Mouse (Mus musculus) embryonic facial prominence, embryonic 15.5 days (tissue): ENCODE results near the gene Atp8a2. TPM values are rescaled to one million over a fixed set of nuclear protein-coding genes. Genes with fewer than 3 reads are reported as not detected.
"Not testable (repeated sequence)": the region's sequence is repeated elsewhere in the genome, so short reads cannot be mapped to it uniquely, and the experiment has no call there.

Experiments
- ATAC-seq: fragments of 200-750 bp; cut with Nextera tagmentation; 2 replicates; pipeline ENCODE4 v1.8.0; 2017; ENCODE audit warnings: low read depth, moderate TSS enrichment; ENCODE audit not compliant: insufficient number of reproducible peaks, low FRiP score, low TSS enrichment
- H3K27ac ChIP-seq: fragments of 300-500 bp; sonication (generic); replicated peaks from 2 replicates; pipeline ENCODE4 v1.5.1; 2015; ENCODE audit warnings: mild to moderate bottlenecking, inconsistent platforms
- H3K27me3 ChIP-seq: fragments of 300-500 bp; sonication (generic); 2 replicates; pipeline ENCODE4 v1.6.1; 2015; ENCODE audit warnings: inconsistent platforms
- H3K36me3 ChIP-seq: fragments of 300-500 bp; sonication (generic); 2 replicates; pipeline ENCODE4 v1.6.1; 2015; ENCODE audit warnings: mild to moderate bottlenecking, inconsistent platforms
- H3K4me1 ChIP-seq: fragments of 300-500 bp; sonication (generic); 2 replicates; pipeline ENCODE4 v1.6.1; 2015; ENCODE audit warnings: inconsistent platforms
- H3K4me2 ChIP-seq: fragments of 300-500 bp; sonication (generic); replicated peaks from 2 replicates; pipeline ENCODE4 v1.6.1; 2015; ENCODE audit warnings: mild to moderate bottlenecking, inconsistent platforms
- H3K4me3 ChIP-seq: fragments of 300-500 bp; sonication (generic); replicated peaks from 2 replicates; pipeline ENCODE4 v1.5.1; 2015; ENCODE audit warnings: mild to moderate bottlenecking, inconsistent platforms
- H3K9ac ChIP-seq: fragments of 300-500 bp; sonication (generic); 2 replicates; pipeline ENCODE4 v1.6.1; 2015; ENCODE audit warnings: inconsistent platforms
- H3K9me3 ChIP-seq: fragments of 300-500 bp; sonication (generic); replicated peaks from 2 replicates; pipeline ENCODE4 v1.6.1; 2016; ENCODE audit warnings: inconsistent platforms
- WGBS: fragments of 180-500 bp; shearing (Covaris S2); methylation state at CpG from one replicate; pipeline ENCODE4 v1.1.7; 2015; 5-methylcytosine and 5-hydroxymethylcytosine counted together
- polyA plus RNA-seq: library from polyadenylated mRNA; unstranded; fragments of >200 nt; fragmentation: Nextera tagmentation; extraction: Ambion mirVana; gene quantifications from 2 replicates; pipeline ENCODE4 v1.2.1, GENCODE M21; 2015

Atp8a2 gene
- polyA plus RNA-seq, 1 experiment from 2014 or later, result 3.2 TPM

DNA sequence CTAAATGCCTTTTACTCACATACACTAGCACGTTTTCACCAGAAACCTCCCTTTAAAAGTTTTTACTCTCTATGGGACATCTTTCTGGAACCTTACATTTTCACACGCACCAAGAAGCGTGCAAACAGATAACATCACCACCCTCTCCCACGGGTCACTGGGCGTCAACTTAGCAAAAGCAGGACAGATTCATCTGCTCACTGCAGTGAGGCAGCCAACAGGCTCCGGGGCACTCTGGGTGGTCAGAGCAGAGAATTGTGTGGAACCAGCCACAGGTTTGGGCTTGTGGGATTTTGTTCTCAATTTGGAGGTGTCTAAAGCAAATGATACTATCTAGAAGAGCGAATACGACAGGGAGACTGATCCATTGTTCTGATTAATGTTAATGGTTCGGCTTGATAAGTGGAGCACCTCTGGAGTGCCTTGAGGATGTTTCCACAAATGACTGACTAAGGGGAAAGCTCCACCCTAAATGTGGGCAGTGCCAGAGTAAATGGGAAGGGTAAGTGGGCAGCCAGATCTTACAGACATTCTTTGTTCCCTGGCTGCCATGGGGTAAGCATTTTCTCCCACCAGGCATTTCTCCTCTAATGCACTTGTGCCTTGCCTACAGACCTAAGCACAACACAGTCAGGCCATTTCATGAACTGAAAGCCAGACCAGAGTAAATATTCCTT lies 236.6 kb downstream of the Atp8a2 start:
- WGBS, result 55% methylated on average over 9 of the region's 9 CpGs
- Histone ChIP-seq H3K4me2 (no peak overlapping the region), H3K27me3 (peaks cover 4% of the 10 kb centered on the region; the same call in 1 of the 2 replicates), H3K4me3 (no peak overlapping the region), H3K9me3 (no peaks in the 10 kb centered on the region), H3K27ac (no peak overlapping the region), H3K36me3 (no peaks in the 10 kb centered on the region), H3K4me1 (peaks cover 8% of the 10 kb centered on the region; the same call in 1 of the 2 replicates), H3K9ac (no peak overlapping the region)
- ATAC-seq, result no peak

- no peaks in the 10 kb centered on the region for H3K9me3 ChIP-seq
- H3K27ac ChIP-seq, result no peak overlapping the region
- no peak overlapping the region for H3K4me3 ChIP-seq
- H3K36me3 ChIP-seq, result no peaks in the 10 kb centered on the region
- peaks cover 8% of the 10 kb centered on the region; the same call in 1 of the 2 replicates for H3K4me1 ChIP-seq
- no peak overlapping the region for H3K9ac ChIP-seq
- H3K4me2 ChIP-seq, result no peak overlapping the region
- peaks cover 2% of the 10 kb centered on the region; the same call in 1 of the 2 replicates for H3K27me3 ChIP-seq
- ATAC-seq, result no peak
- 20% methylated on average over 8 of the region's 8 CpGs for WGBS
These were observed 237.3 kb downstream of the Atp8a2 start for GRCm38 (mm10) chr14:59959723-59960122.

GRCm38 (mm10) chr14:59949983-59950382 lies 247.0 kb downstream of the Atp8a2 start:
- no peak overlapping the region for H3K9ac ChIP-seq
- H3K4me1 ChIP-seq, result 0 out of 2 replicates have a peak, but pooled peaks cover 4% of the 10 kb centered on the region
- whole genome bisulfite sequencing, result 13% methylated on average over 5 of the region's 5 CpGs
- no peak overlapping the region for H3K27ac ChIP-seq
- H3K27me3 ChIP-seq, result no peaks in the 10 kb centered on the region
- H3K4me3 ChIP-seq, result no peak overlapping the region
- H3K36me3 ChIP-seq, result no peaks in the 10 kb centered on the region
- H3K9me3 ChIP-seq, result no peaks in the 10 kb centered on the region
- no peak overlapping the region for H3K4me2 ChIP-seq
- 0 out of 2 replicates have a peak, but pooled peaks have one; percentile 19 for ATAC-seq

DNA sequence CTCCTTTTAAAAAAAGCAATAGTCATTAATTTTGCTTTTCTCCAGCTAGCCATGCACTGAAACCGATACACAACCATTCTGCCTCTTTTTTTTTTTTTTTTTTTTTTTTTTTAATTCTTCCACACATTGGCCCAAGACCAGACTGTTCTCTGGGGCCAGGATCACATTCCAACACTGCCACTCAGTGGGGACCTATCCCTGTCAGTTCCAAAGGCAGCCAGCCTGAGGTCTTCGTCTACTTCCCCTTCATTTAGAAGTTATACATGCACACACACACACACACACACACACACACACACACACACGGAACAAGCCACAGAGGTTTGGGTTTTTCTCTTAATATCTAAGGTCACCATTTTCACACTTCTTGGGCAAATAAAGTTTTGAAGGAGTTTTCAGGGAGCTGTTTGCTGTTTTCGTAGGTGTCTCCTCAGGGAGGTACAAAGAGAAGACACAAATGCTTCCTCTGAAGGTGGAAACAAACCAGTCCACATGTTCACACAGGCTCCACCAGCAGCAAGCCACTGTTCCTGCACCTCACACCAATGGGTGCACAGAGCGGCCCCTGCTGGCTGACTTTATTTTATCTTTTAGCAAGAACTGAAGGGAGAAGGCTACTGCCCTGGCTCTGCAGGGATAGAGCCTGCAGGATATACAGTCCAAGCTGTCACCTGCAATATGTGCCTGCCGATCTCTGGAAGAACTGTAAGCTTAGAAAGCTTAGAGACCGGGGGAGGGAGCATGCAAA lies 253.9 kb downstream of the Atp8a2 start:
- Histone ChIP-seq H3K36me3 (no peaks in the 10 kb centered on the region), H3K4me2 (no peak overlapping the region), H3K27me3 (no peaks in the 10 kb centered on the region), H3K9me3 (no peaks in the 10 kb centered on the region), H3K27ac (no peak overlapping the region), H3K4me3 (no peak overlapping the region), H3K9ac (no peak overlapping the region), H3K4me1 (no peaks in the 10 kb centered on the region)
- ATAC-seq, result peak; percentile 63; the same call in 1 of the 2 replicates
- 22% methylated on average over 7 of the region's 7 CpGs for WGBS

DNA sequence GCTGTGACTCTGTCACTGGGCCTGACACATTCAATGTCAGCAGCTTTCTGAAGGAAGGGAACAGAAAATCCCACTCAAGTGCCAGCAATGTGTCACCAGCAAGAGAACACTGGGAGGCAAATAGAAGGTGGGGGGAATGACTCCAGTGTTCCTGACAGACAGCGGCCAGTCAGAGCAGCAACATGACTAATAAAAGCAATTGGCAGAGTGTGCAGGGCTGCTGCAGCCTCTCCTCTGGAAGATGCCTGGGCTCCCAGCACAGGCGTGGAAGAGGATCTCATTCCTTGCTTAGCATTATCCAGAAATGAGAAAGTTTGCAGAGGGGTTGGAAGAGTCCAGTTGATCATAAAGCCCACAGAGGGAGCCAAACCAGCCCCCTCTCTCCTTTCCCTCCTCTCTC lies 254.8 kb downstream of the Atp8a2 start:
- no peaks in the 10 kb centered on the region for H3K36me3 ChIP-seq
- ATAC-seq, result no peak
- no peak overlapping the region for H3K27ac ChIP-seq
- H3K9me3 ChIP-seq, result no peaks in the 10 kb centered on the region
- WGBS, result 63% methylated on average over 2 of the region's 2 CpGs
- no peak overlapping the region for H3K4me3 ChIP-seq
- H3K9ac ChIP-seq, result no peak overlapping the region
- no peaks in the 10 kb centered on the region for H3K4me1 ChIP-seq
- no peaks in the 10 kb centered on the region for H3K27me3 ChIP-seq
- H3K4me2 ChIP-seq, result no peak overlapping the region

GRCm38 (mm10) chr14:59932355-59932754 lies 264.6 kb downstream of the Atp8a2 start:
- Histone ChIP-seq H3K36me3 (no peaks in the 10 kb centered on the region), H3K9ac (no peak overlapping the region), H3K27ac (no peak overlapping the region), H3K9me3 (no peaks in the 10 kb centered on the region), H3K4me1 (peaks cover 10% of the 10 kb centered on the region), H3K27me3 (no peaks in the 10 kb centered on the region), H3K4me2 (no peak overlapping the region), H3K4me3 (no peak overlapping the region)
- 16% methylated on average over 6 of the region's 6 CpGs for WGBS
- no peak for ATAC-seq

- no peak overlapping the region for H3K27ac ChIP-seq
- ATAC-seq, result no peak
These were observed 265.4 kb downstream of the Atp8a2 start for GRCm38 (mm10) chr14:59931412-59932058.

GRCm38 (mm10) chr14:59929190-59929589 lies 267.8 kb downstream of the Atp8a2 start:
- H3K4me2 ChIP-seq, H3K27me3 ChIP-seq, H3K36me3 ChIP-seq, H3K4me3 ChIP-seq, H3K9ac ChIP-seq, ATAC-seq, H3K9me3 ChIP-seq, H3K4me1 ChIP-seq, H3K27ac ChIP-seq: not testable (repeated sequence)
- WGBS, result 89% methylated on average over 1 of the region's 1 CpGs

More at GRCm38 (mm10) chr14:59931412-59932058, 265.4 kb downstream of the Atp8a2 start:
- no peaks in the 10 kb centered on the region for H3K36me3 ChIP-seq
- H3K4me1 ChIP-seq, result peaks cover 10% of the 10 kb centered on the region
- H3K4me2 ChIP-seq, result no peak overlapping the region
- H3K4me3 ChIP-seq, result no peak overlapping the region
- no peak overlapping the region for H3K9ac ChIP-seq
- no peaks in the 10 kb centered on the region for H3K27me3 ChIP-seq
- no peaks in the 10 kb centered on the region for H3K9me3 ChIP-seq
- 73% methylated on average over 13 of the region's 13 CpGs for WGBS

DNA sequence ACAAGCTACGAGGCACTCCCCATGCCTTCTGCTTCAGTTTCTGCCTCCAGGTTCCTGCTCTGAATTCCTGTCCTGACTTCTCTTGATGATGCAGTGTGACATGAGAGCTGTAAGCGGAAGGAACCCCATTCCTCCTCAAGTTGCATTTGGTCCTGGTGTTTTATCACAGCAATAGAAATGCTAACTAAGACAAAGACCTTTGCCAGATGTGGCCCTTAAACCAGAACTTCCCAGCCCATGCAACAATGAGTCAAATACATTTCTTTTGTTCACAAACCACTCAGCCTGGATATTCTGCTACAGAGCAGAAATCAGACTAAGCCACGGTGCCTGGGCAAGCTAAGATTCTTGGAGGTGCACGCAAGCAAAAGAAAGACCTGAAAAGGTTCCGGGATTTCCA lies 268.2 kb downstream of the Atp8a2 start:
- Histone ChIP-seq H3K36me3 (no peaks in the 10 kb centered on the region), H3K4me1 (peaks cover 10% of the 10 kb centered on the region), H3K27ac (no peak overlapping the region), H3K27me3 (no peaks in the 10 kb centered on the region), H3K4me3 (no peak overlapping the region), H3K9me3 (no peaks in the 10 kb centered on the region), H3K9ac (no peak overlapping the region), H3K4me2 (no peak overlapping the region)
- 82% methylated on average over 5 of the region's 5 CpGs for WGBS
- ATAC-seq, result no peak

DNA sequence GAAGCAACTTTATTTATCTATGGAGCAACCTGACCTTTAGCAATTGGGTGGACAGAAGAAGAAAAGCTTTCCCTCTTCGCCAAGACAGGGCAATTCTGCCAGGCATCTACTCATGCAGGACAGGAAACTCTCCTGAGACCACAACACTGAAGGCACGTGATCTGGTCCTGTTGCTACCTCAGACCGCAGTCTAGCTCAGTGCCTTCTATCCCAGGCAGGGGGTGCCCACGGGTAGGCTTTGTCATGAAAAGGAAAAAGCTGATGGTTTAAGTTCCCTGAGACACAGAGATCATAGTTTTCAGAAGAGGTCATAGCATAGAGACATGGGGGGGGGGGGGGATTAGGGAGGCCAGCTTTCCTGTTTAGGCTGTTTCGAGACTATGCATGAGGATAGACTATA lies 269.2 kb downstream of the Atp8a2 start:
- Histone ChIP-seq H3K4me1 (peaks cover 10% of the 10 kb centered on the region), H3K9me3 (no peaks in the 10 kb centered on the region), H3K27ac (no peak overlapping the region), H3K36me3 (no peaks in the 10 kb centered on the region), H3K4me2 (no peak overlapping the region), H3K27me3 (no peaks in the 10 kb centered on the region), H3K4me3 (no peak overlapping the region), H3K9ac (no peak overlapping the region)
- 63% methylated on average over 5 of the region's 5 CpGs for WGBS
- no peak for ATAC-seq

DNA sequence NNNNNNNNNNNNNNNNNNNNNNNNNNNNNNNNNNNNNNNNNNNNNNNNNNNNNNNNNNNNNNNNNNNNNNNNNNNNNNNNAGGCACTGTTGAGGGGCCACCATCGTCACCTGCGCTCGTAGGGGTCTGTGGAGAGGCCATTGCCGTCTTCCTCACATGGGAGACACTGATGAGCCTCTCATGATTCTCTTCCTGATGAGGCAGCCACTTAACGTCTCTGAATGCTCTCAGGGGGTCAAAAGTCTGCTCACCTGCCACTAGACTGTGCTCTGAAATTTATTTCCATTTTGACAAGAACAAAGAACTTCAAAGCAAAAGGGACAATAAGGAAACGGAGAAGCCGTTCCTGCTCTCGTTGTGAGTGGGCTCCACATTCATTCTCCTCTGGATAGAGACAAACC lies 277.1 kb downstream of the Atp8a2 start:
- WGBS, result 75% methylated on average over 8 of the region's 8 CpGs
- no peak for ATAC-seq
- H3K9ac ChIP-seq, result no peak overlapping the region
- no peak overlapping the region for H3K4me3 ChIP-seq
- H3K9me3 ChIP-seq, result no peaks in the 10 kb centered on the region
- H3K27ac ChIP-seq, result no peak overlapping the region
- H3K4me1 ChIP-seq, result no peaks in the 10 kb centered on the region
- no peaks in the 10 kb centered on the region for H3K27me3 ChIP-seq
- H3K36me3 ChIP-seq, result no peaks in the 10 kb centered on the region
- no peak overlapping the region for H3K4me2 ChIP-seq
